Mouse (Mus musculus): ENCODE results near the gene Cdk5. TPM values are rescaled to one million over a fixed set of nuclear protein-coding genes. Genes with fewer than 3 reads are reported as not detected.

Gene Cdk5
- polyA plus RNA-seq, 1 experiment from 2014 or later = 58.1 TPM

DNA sequence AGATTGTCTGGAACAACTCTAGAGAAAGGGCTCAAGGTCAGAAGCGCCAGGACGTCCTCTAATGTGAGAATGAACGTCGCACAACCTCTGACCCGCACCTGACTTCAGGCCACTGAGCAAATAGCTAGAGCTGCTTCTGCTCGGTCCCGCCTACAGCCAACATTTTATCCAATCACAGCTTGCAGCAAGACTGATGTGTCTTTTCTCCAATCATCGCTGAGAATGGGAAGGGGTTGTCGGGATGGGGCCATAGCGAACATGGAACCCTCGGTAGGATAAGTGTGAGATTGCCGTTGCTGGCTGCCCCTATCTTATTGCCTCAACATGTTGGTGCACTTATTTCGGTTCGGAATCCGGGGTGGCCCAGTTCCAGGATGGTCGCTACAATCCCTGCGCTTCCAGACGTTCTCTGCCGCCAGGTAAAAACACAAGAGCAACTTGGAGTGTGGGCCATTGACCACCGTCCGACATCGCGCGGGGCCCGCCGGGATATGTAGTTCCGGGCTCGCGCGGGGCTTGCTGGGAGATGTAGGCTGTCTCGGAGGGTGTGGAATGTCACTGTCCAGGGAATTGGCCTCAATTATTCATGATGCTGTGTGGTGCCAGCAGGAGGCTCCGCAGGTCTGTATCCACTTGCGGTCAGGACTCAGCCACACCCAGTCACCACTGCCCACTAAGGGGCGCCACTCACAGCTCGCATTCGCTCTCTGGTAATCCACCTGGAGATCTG lies 29.0 kb downstream of the Cdk5 start:
- H3K36me3 ChIP-seq (ENCODE audit: control insufficient read depth, insufficient read depth, low read length) = no peaks in the 10 kb centered on the region
- WGBS = 2% methylated on average over 36 of the region's 36 CpGs
- H3K9me3 ChIP-seq (ENCODE audit: control insufficient read depth, low read length) = no peaks in the 10 kb centered on the region
- peaks cover 7% of the 10 kb centered on the region; the same call in 1 of the 2 replicates for H3K4me1 ChIP-seq (ENCODE audit: control insufficient read depth, insufficient read depth, low read length)
- H3K27me3 ChIP-seq (ENCODE audit: control insufficient read depth, insufficient read depth, low read length) = no peaks in the 10 kb centered on the region
- H3K4me3 ChIP-seq (ENCODE audit: low read depth, low read length) = peak overlapping the region; percentile 55
- peak; percentile 97 for ATAC-seq (ENCODE audit: low FRiP score)
- H3K4me2 ChIP-seq = peak overlapping the region; percentile 45
- H3K27ac ChIP-seq (ENCODE audit: low read depth, low read length) = peak overlapping the region; percentile 22; the same call in 1 of the 2 replicates
- H3K9ac ChIP-seq (ENCODE audit: low read length) = peak overlapping the region; percentile 66
- peak; percentile 100 for DNase-seq (ENCODE audit: low spot score, missing footprints)

DNA sequence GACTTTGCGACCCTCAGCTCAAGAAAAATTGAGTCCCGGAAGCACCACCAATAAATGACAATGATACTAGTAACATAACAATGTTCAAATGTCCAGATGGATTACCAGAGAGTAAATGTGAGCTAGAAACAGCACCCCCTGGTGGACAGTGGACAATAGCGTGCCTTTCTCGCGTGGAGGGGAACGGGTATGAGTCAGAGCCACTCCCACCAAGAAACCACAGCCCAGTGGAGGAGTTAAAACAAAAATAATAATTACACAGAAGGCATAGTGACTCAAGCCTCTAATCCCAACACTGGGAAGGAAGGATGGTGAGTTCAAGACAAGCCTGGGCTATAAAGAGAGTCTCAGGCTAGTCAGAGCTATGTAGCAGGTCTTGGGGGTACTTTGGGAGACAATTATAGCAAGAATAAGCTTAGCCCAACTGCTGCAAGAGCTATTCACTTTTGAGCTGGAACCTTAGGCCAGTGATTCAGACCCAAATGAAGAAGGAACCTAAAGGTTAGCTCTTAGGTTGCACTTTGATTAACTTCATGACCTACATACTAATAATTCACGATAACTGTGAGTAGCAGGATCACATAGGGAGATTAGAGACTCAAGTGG lies 29.8 kb downstream of the Cdk5 start, which contains the start of gene Abcb8:
Gene Abcb8, plus strand, starts transcription at position 272 of the 606 bp plus-strand sequence.
- DNase-seq (ENCODE audit: low spot score, missing footprints) (peak; percentile 95), ATAC-seq (ENCODE audit: low FRiP score) (no peak)
- peak within 1 kb of the TSS; percentile 45 for H3K4me2 ChIP-seq
- H3K9me3 ChIP-seq (ENCODE audit: control insufficient read depth, low read length) = no peaks in the 10 kb centered on the region
- peak within 1 kb of the TSS; percentile 22; the same call in 1 of the 2 replicates for H3K27ac ChIP-seq (ENCODE audit: low read depth, low read length)
- WGBS = 20% methylated on average over 7 of the region's 7 CpGs
- peaks cover 8% of the 10 kb centered on the region; the same call in 1 of the 2 replicates for H3K4me1 ChIP-seq (ENCODE audit: control insufficient read depth, insufficient read depth, low read length)
- peak within 1 kb of the TSS; percentile 66 for H3K9ac ChIP-seq (ENCODE audit: low read length)
- H3K36me3 ChIP-seq (ENCODE audit: control insufficient read depth, insufficient read depth, low read length) = no peaks in the 10 kb centered on the region
- peaks cover 7% of the 10 kb centered on the region; the same call in 1 of the 2 replicates for H3K27me3 ChIP-seq (ENCODE audit: control insufficient read depth, insufficient read depth, low read length)
- peak within 1 kb of the TSS; percentile 55 for H3K4me3 ChIP-seq (ENCODE audit: low read depth, low read length)

DNA sequence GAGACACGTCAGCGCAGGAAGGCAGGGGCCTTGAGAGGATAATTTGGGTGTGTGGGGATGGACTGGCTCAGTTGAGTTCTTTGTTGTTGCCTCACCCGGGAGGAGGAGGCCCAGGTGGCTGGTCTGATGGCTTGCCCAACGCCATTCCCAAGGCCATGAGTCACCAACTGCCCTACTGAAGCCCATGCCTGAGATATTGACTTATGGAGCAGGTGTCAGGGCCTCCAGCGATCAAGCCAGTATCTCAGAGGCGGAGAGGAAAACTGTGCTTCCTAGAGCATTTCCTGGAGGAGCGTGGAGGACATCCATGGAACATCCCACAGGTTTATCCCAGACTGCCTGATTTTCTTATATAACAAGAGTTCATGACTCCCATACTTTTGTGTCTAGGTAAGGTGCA lies 30.6 kb downstream of the Cdk5 start:
- Histone ChIP-seq H3K27me3 (ENCODE audit: control insufficient read depth, insufficient read depth, low read length) (peaks cover 15% of the 10 kb centered on the region), H3K4me2 (no peak overlapping the region), H3K9me3 (ENCODE audit: control insufficient read depth, low read length) (no peaks in the 10 kb centered on the region), H3K4me1 (ENCODE audit: control insufficient read depth, insufficient read depth, low read length) (peaks cover 11% of the 10 kb centered on the region; the same call in 1 of the 2 replicates), H3K9ac (ENCODE audit: low read length) (no peak overlapping the region), H3K36me3 (ENCODE audit: control insufficient read depth, insufficient read depth, low read length) (no peaks in the 10 kb centered on the region), H3K4me3 (ENCODE audit: low read depth, low read length) (no peak overlapping the region), H3K27ac (ENCODE audit: low read depth, low read length) (no peak overlapping the region)
- WGBS = 85% methylated on average over 7 of the region's 7 CpGs
- DNase-seq (ENCODE audit: low spot score, missing footprints) (no peak), ATAC-seq (ENCODE audit: low FRiP score) (no peak)

DNA sequence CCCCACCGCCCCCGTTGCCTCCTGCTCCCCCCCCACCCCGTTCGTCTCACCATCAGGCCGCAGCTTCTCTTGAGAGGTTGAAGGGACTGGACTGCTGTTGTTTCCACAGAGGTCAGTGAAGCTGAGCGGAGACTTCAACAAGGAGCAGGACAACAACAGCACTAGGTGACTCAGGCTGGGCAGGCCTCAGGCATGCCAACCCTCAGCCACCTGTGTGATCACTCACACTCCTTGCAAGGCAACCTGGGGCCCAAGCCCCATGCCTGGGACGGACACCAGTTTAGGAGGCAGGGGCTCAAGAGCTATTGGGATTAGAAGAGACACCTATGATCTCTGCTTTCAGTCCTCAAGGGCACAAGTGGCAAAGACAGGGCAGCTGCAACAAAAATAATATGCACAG lies 31.5 kb downstream of the Cdk5 start, which contains the start of gene Atg9b:
Gene Atg9b, minus strand, starts transcription at position 280 of the 400 bp plus-strand sequence.
- Histone ChIP-seq H3K36me3 (ENCODE audit: control insufficient read depth, insufficient read depth, low read length) (no peaks in the 10 kb centered on the region), H3K4me3 (ENCODE audit: low read depth, low read length) (no peak within 1 kb of the TSS), H3K4me1 (ENCODE audit: control insufficient read depth, insufficient read depth, low read length) (peaks cover 19% of the 10 kb centered on the region), H3K9me3 (ENCODE audit: control insufficient read depth, low read length) (no peaks in the 10 kb centered on the region), H3K9ac (ENCODE audit: low read length) (no peak within 1 kb of the TSS), H3K27ac (ENCODE audit: low read depth, low read length) (no peak within 1 kb of the TSS), H3K27me3 (ENCODE audit: control insufficient read depth, insufficient read depth, low read length) (peaks cover 23% of the 10 kb centered on the region), H3K4me2 (no peak within 1 kb of the TSS)
- 84% methylated on average over 7 of the region's 7 CpGs for WGBS
- DNase-seq (ENCODE audit: low spot score, missing footprints) (no peak), ATAC-seq (ENCODE audit: low FRiP score) (no peak)

- peaks cover 31% of the 10 kb centered on the region for H3K27me3 ChIP-seq (ENCODE audit: control insufficient read depth, insufficient read depth, low read length)
- H3K4me1 ChIP-seq (ENCODE audit: control insufficient read depth, insufficient read depth, low read length) = peaks cover 18% of the 10 kb centered on the region
- H3K9me3 ChIP-seq (ENCODE audit: control insufficient read depth, low read length) = no peaks in the 10 kb centered on the region
- no peak overlapping the region for H3K4me3 ChIP-seq (ENCODE audit: low read depth, low read length)
- DNase-seq (ENCODE audit: low spot score, missing footprints) = no peak
- no peaks in the 10 kb centered on the region for H3K36me3 ChIP-seq (ENCODE audit: control insufficient read depth, insufficient read depth, low read length)
- WGBS = 74% methylated on average over 4 of the region's 4 CpGs
- H3K9ac ChIP-seq (ENCODE audit: low read length) = no peak overlapping the region
- ATAC-seq (ENCODE audit: low FRiP score) = no peak
- no peak overlapping the region for H3K4me2 ChIP-seq
- H3K27ac ChIP-seq (ENCODE audit: low read depth, low read length) = no peak overlapping the region
Measured at GRCm38 (mm10) chr5:24389658-24390020, 33.7 kb downstream of the Cdk5 start.

DNA sequence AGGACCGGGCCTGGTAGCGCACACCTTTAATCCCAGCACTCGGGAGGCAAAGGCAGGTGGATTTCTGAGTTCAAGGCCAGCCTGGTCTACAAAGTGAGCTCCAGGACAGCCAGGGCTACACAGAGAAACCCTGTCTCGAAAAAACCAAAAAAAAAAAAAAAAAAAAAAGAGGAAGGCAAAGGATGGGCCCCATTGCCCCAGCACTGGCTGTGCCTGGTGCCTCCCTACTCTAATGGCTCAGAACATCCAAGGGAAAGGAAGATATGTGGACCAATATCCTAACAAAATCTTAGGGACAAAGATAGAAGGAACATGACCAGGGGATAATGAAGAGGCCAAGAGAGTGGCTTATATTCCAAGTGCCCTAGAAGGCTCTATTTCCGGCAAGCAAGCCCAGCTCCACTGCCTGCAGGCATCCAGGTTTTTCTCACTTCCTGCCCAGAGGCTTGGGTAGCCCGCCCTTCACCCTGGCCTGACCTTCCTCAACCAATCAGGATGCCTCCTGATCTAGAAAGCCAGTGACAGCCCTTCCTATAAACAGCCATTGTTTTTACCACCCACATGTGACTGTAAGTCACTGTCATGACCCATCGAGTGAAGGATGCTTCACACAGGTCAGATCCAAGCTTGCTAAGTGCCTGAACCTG lies 34.2 kb downstream of the Cdk5 start:
- Histone ChIP-seq H3K27ac (ENCODE audit: low read depth, low read length) (no peak overlapping the region), H3K9me3 (ENCODE audit: control insufficient read depth, low read length) (no peaks in the 10 kb centered on the region), H3K36me3 (ENCODE audit: control insufficient read depth, insufficient read depth, low read length) (no peaks in the 10 kb centered on the region), H3K4me3 (ENCODE audit: low read depth, low read length) (no peak overlapping the region), H3K9ac (ENCODE audit: low read length) (no peak overlapping the region), H3K4me1 (ENCODE audit: control insufficient read depth, insufficient read depth, low read length) (peaks cover 18% of the 10 kb centered on the region), H3K27me3 (ENCODE audit: control insufficient read depth, insufficient read depth, low read length) (peaks cover 31% of the 10 kb centered on the region), H3K4me2 (no peak overlapping the region)
- ATAC-seq (ENCODE audit: low FRiP score) (no peak), DNase-seq (ENCODE audit: low spot score, missing footprints) (no peak)
- WGBS = 62% methylated on average over 6 of the region's 7 CpGs

- Histone ChIP-seq H3K4me1 (ENCODE audit: control insufficient read depth, insufficient read depth, low read length) (peaks cover 23% of the 10 kb centered on the region), H3K27me3 (ENCODE audit: control insufficient read depth, insufficient read depth, low read length) (peaks cover 31% of the 10 kb centered on the region), H3K4me3 (ENCODE audit: low read depth, low read length) (peak overlapping the region; percentile 40), H3K9me3 (ENCODE audit: control insufficient read depth, low read length) (no peaks in the 10 kb centered on the region), H3K36me3 (ENCODE audit: control insufficient read depth, insufficient read depth, low read length) (no peaks in the 10 kb centered on the region), H3K27ac (ENCODE audit: low read depth, low read length) (no peak overlapping the region), H3K4me2 (peak overlapping the region; percentile 88), H3K9ac (ENCODE audit: low read length) (peak overlapping the region; percentile 61)
- ATAC-seq (ENCODE audit: low FRiP score) = no peak
- DNase-seq (ENCODE audit: low spot score, missing footprints) = peak; percentile 92
- WGBS = 24% methylated on average over 26 of the region's 26 CpGs
Measured at GRCm38 (mm10) chr5:24388246-24388915, 34.9 kb downstream of the Cdk5 start.

GRCm38 (mm10) chr5:24387264-24388241 lies 35.8 kb downstream of the Cdk5 start:
- peak; percentile 58 for ATAC-seq (ENCODE audit: low FRiP score)
- DNase-seq (ENCODE audit: low spot score, missing footprints) = peak; percentile 94
- H3K4me3 ChIP-seq (ENCODE audit: low read depth, low read length) = peak overlapping the region; percentile 40
- peaks cover 30% of the 10 kb centered on the region for H3K4me1 ChIP-seq (ENCODE audit: control insufficient read depth, insufficient read depth, low read length)
- H3K27ac ChIP-seq (ENCODE audit: low read depth, low read length) = no peak overlapping the region
- WGBS = under 1% methylated on average over 73 of the region's 73 CpGs
- peak overlapping the region; percentile 88 for H3K4me2 ChIP-seq
- peak overlapping the region; percentile 61 for H3K9ac ChIP-seq (ENCODE audit: low read length)
- no peaks in the 10 kb centered on the region for H3K9me3 ChIP-seq (ENCODE audit: control insufficient read depth, low read length)
- no peaks in the 10 kb centered on the region for H3K36me3 ChIP-seq (ENCODE audit: control insufficient read depth, insufficient read depth, low read length)
- peaks cover 31% of the 10 kb centered on the region for H3K27me3 ChIP-seq (ENCODE audit: control insufficient read depth, insufficient read depth, low read length)

Data from midbrain, embryonic 11.5 days (tissue).